Mouse (Mus musculus): Measurements from ENCODE around the gene Bhlha15. TPM values are rescaled to one million over a fixed set of nuclear protein-coding genes. Genes with fewer than 3 reads are reported as not detected.

The Bhlha15 gene
- polyA plus RNA-seq, 1 experiment from 2014 or later: 0.74 TPM

GRCm38 (mm10) chr5:144184350-144185045, 5.6 kb upstream of the Bhlha15 start:
- Histone ChIP-seq H3K9me3 (ENCODE audit: low read length) (no peaks in the 10 kb centered on the region), H3K27ac (ENCODE audit: low read length) (no peak overlapping the region), H3K36me3 (ENCODE audit: insufficient read depth, low read length) (peaks cover 2% of the 10 kb centered on the region; the same call in 1 of the 2 replicates), H3K9ac (replicated peaks; ENCODE audit: low read length) (no peak overlapping the region), H3K27me3 (ENCODE audit: insufficient read depth, low read length) (no peaks in the 10 kb centered on the region), H3K4me1 (ENCODE audit: insufficient read depth, low read length) (peaks cover under 1% of the 10 kb centered on the region; the same call in 1 of the 2 replicates), H3K4me3 (ENCODE audit: low read length) (no peak overlapping the region), H3K4me2 (replicated peaks; ENCODE audit: low read depth, low read length) (no peak overlapping the region)
- WGBS: 76% methylated on average over 21 of the region's 21 CpGs
- peak; percentile 52; the same call in 1 of the 2 replicates for ATAC-seq (ENCODE audit: low FRiP score, low TSS enrichment)

GRCm38 (mm10) chr5:144188422-144188821, 1.7 kb upstream of the Bhlha15 start:
- Histone ChIP-seq H3K4me2 (replicated peaks; ENCODE audit: low read depth, low read length) (no peak overlapping the region), H3K27ac (ENCODE audit: low read length) (no peak overlapping the region), H3K9ac (replicated peaks; ENCODE audit: low read length) (no peak overlapping the region), H3K36me3 (ENCODE audit: insufficient read depth, low read length) (peaks cover 2% of the 10 kb centered on the region; the same call in 1 of the 2 replicates), H3K4me3 (ENCODE audit: low read length) (no peak overlapping the region), H3K9me3 (ENCODE audit: low read length) (no peaks in the 10 kb centered on the region), H3K4me1 (ENCODE audit: insufficient read depth, low read length) (peaks cover 18% of the 10 kb centered on the region), H3K27me3 (ENCODE audit: insufficient read depth, low read length) (no peaks in the 10 kb centered on the region)
- WGBS: 85% methylated on average over 6 of the region's 6 CpGs
- no peak for ATAC-seq (ENCODE audit: low FRiP score, low TSS enrichment)

GRCm38 (mm10) chr5:144189327-144189726, 759 bp upstream of the Bhlha15 start:
- Histone ChIP-seq H3K4me2 (replicated peaks; ENCODE audit: low read depth, low read length) (peak overlapping the region; percentile 67; the same call in 1 of the 2 replicates), H3K27ac (ENCODE audit: low read length) (no peak overlapping the region), H3K4me3 (ENCODE audit: low read length) (no peak overlapping the region), H3K27me3 (ENCODE audit: insufficient read depth, low read length) (no peaks in the 10 kb centered on the region), H3K9ac (replicated peaks; ENCODE audit: low read length) (no peak overlapping the region), H3K9me3 (ENCODE audit: low read length) (no peaks in the 10 kb centered on the region), H3K36me3 (ENCODE audit: insufficient read depth, low read length) (peaks cover 2% of the 10 kb centered on the region; the same call in 1 of the 2 replicates), H3K4me1 (ENCODE audit: insufficient read depth, low read length) (peaks cover 18% of the 10 kb centered on the region)
- WGBS: 71% methylated on average over 7 of the region's 7 CpGs
- ATAC-seq (ENCODE audit: low FRiP score, low TSS enrichment): no peak

DNA sequence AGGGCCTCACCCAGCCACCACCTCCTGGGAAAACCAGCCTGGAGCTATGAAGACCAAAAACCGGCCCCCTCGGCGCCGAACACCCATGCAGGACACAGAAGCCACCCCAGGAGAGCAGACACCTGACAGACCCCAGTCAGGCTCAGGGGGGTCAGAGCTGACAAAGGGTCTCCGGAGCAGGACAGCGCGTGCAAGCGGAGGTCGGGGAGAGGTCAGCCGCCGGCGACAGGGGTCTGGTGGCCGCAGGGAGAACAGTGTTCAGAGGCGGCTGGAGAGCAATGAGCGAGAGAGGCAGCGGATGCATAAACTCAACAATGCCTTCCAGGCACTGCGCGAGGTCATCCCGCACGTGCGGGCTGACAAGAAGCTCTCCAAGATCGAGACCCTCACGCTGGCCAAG, 940 bp downstream of the Bhlha15 start:
- no peak for ATAC-seq (ENCODE audit: low FRiP score, low TSS enrichment)
- Histone ChIP-seq H3K4me1 (ENCODE audit: insufficient read depth, low read length) (peaks cover 18% of the 10 kb centered on the region), H3K36me3 (ENCODE audit: insufficient read depth, low read length) (0 out of 2 replicates have a peak, but pooled peaks cover 2% of the 10 kb centered on the region), H3K9ac (replicated peaks; ENCODE audit: low read length) (no peak overlapping the region), H3K9me3 (ENCODE audit: low read length) (no peaks in the 10 kb centered on the region), H3K27ac (ENCODE audit: low read length) (no peak overlapping the region), H3K4me2 (replicated peaks; ENCODE audit: low read depth, low read length) (no peak overlapping the region), H3K4me3 (ENCODE audit: low read length) (no peak overlapping the region), H3K27me3 (ENCODE audit: insufficient read depth, low read length) (no peaks in the 10 kb centered on the region)
- 52% methylated on average over 23 of the region's 23 CpGs for WGBS

DNA sequence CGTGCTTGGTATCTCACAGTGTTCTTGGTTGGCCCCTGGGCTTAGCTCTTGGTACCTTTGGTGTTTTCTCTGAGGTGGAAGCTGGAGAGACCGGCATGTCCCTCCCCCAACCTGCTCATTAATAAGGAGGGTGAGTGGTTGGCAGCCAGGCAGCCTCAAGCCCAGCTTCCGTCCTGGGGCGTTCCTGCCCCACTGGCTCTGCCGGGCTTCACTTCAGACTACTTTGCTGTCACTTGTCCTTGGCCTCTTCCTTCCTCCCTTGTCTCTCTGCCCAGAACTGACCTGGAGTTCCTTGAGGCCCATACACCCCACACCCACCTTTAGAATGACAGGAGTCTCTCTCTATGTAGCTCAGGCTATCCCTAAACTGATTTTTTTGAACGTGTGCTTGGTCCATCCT, 2.6 kb downstream of the Bhlha15 start:
- Histone ChIP-seq H3K4me2 (replicated peaks; ENCODE audit: low read depth, low read length) (no peak overlapping the region), H3K4me3 (ENCODE audit: low read length) (no peak overlapping the region), H3K9me3 (ENCODE audit: low read length) (no peaks in the 10 kb centered on the region), H3K36me3 (ENCODE audit: insufficient read depth, low read length) (0 out of 2 replicates have a peak, but pooled peaks cover 6% of the 10 kb centered on the region), H3K27ac (ENCODE audit: low read length) (no peak overlapping the region), H3K4me1 (ENCODE audit: insufficient read depth, low read length) (peaks cover 18% of the 10 kb centered on the region), H3K27me3 (ENCODE audit: insufficient read depth, low read length) (no peaks in the 10 kb centered on the region), H3K9ac (replicated peaks; ENCODE audit: low read length) (no peak overlapping the region)
- 77% methylated on average over 6 of the region's 6 CpGs for WGBS
- ATAC-seq (ENCODE audit: low FRiP score, low TSS enrichment): no peak

DNA sequence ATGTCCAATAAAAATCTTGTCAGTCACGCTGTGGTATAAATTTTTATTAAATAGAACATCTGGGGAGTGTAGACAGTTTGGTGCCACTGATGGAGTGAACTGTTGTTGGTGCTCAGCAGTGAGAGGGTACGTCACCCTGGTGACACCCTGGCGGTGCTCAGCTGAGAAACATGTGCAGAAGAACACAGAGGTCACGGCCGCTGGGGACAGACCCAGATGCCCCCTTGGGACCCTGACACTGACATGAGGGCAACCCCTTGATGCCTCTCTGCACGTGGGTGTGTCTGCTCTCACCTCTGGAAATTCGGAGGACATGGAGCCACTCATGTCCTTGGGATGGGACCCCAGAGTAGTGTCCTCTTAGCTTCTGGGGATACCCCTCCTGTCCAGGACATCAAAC, 4.3 kb downstream of the Bhlha15 start:
- Histone ChIP-seq H3K9ac (replicated peaks; ENCODE audit: low read length) (no peak overlapping the region), H3K4me2 (replicated peaks; ENCODE audit: low read depth, low read length) (no peak overlapping the region), H3K4me1 (ENCODE audit: insufficient read depth, low read length) (peaks cover 18% of the 10 kb centered on the region), H3K27ac (ENCODE audit: low read length) (no peak overlapping the region), H3K9me3 (ENCODE audit: low read length) (no peaks in the 10 kb centered on the region), H3K4me3 (ENCODE audit: low read length) (no peak overlapping the region), H3K36me3 (ENCODE audit: insufficient read depth, low read length) (0 out of 2 replicates have a peak, but pooled peaks cover 9% of the 10 kb centered on the region), H3K27me3 (ENCODE audit: insufficient read depth, low read length) (no peaks in the 10 kb centered on the region)
- no peak for ATAC-seq (ENCODE audit: low FRiP score, low TSS enrichment)
- 79% methylated on average over 7 of the region's 7 CpGs for WGBS

GRCm38 (mm10) chr5:144195567-144195966, 5.5 kb downstream of the Bhlha15 start:
- 82% methylated on average over 8 of the region's 8 CpGs for WGBS
- Histone ChIP-seq H3K36me3 (ENCODE audit: insufficient read depth, low read length) (0 out of 2 replicates have a peak, but pooled peaks cover 12% of the 10 kb centered on the region), H3K9me3 (ENCODE audit: low read length) (no peaks in the 10 kb centered on the region), H3K4me2 (replicated peaks; ENCODE audit: low read depth, low read length) (no peak overlapping the region), H3K9ac (replicated peaks; ENCODE audit: low read length) (no peak overlapping the region), H3K4me3 (ENCODE audit: low read length) (no peak overlapping the region), H3K27ac (ENCODE audit: low read length) (no peak overlapping the region), H3K27me3 (ENCODE audit: insufficient read depth, low read length) (no peaks in the 10 kb centered on the region), H3K4me1 (ENCODE audit: insufficient read depth, low read length) (peaks cover 7% of the 10 kb centered on the region; the same call in 1 of the 2 replicates)
- no peak for ATAC-seq (ENCODE audit: low FRiP score, low TSS enrichment)

DNA sequence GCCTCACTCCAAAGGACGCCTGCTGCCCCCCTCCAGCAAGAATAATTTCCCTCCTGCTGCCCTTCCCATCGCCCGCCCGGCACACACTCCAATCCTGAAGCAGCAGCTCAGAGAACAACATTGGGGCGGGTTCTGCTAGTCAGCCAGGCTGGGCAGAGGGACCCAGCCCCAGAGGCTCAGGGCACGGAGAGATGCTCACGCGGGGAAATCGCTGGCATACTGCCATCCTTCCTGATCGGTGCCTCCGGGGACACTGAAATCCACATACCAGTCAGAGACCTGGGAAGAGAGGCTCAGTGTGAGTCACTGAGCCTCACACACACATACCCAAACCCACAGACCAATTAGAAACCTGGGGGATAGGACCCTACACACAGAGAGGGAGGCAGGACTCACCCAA, 10.5 kb downstream of the Bhlha15 start:
- H3K27me3 ChIP-seq (ENCODE audit: insufficient read depth, low read length): no peaks in the 10 kb centered on the region
- no peak for ATAC-seq (ENCODE audit: low FRiP score, low TSS enrichment)
- H3K4me1 ChIP-seq (ENCODE audit: insufficient read depth, low read length): no peaks in the 10 kb centered on the region
- peaks cover 41% of the 10 kb centered on the region for H3K36me3 ChIP-seq (ENCODE audit: insufficient read depth, low read length)
- H3K27ac ChIP-seq (ENCODE audit: low read length): no peak overlapping the region
- H3K9ac ChIP-seq (replicated peaks; ENCODE audit: low read length): no peak overlapping the region
- WGBS: 68% methylated on average over 11 of the region's 11 CpGs
- no peak overlapping the region for H3K4me3 ChIP-seq (ENCODE audit: low read length)
- H3K9me3 ChIP-seq (ENCODE audit: low read length): peaks cover 9% of the 10 kb centered on the region
- H3K4me2 ChIP-seq (replicated peaks; ENCODE audit: low read depth, low read length): no peak overlapping the region

- H3K27ac ChIP-seq (ENCODE audit: low read length): no peak overlapping the region
- H3K27me3 ChIP-seq (ENCODE audit: insufficient read depth, low read length): no peaks in the 10 kb centered on the region
- 95% methylated on average over 6 of the region's 6 CpGs for WGBS
- no peak overlapping the region for H3K4me3 ChIP-seq (ENCODE audit: low read length)
- no peak overlapping the region for H3K4me2 ChIP-seq (replicated peaks; ENCODE audit: low read depth, low read length)
- no peak overlapping the region for H3K9ac ChIP-seq (replicated peaks; ENCODE audit: low read length)
- H3K36me3 ChIP-seq (ENCODE audit: insufficient read depth, low read length): peaks cover 47% of the 10 kb centered on the region
- peaks cover 9% of the 10 kb centered on the region for H3K9me3 ChIP-seq (ENCODE audit: low read length)
- H3K4me1 ChIP-seq (ENCODE audit: insufficient read depth, low read length): no peaks in the 10 kb centered on the region
- no peak for ATAC-seq (ENCODE audit: low FRiP score, low TSS enrichment)
Measured at GRCm38 (mm10) chr5:144202430-144202829, 12.3 kb downstream of the Bhlha15 start.

- ATAC-seq (ENCODE audit: low FRiP score, low TSS enrichment): no peak
- no peaks in the 10 kb centered on the region for H3K27me3 ChIP-seq (ENCODE audit: insufficient read depth, low read length)
- H3K4me3 ChIP-seq (ENCODE audit: low read length): no peak overlapping the region
- peaks cover 46% of the 10 kb centered on the region for H3K36me3 ChIP-seq (ENCODE audit: insufficient read depth, low read length)
- H3K4me2 ChIP-seq (replicated peaks; ENCODE audit: low read depth, low read length): no peak overlapping the region
- 93% methylated on average over 10 of the region's 10 CpGs for WGBS
- no peak overlapping the region for H3K27ac ChIP-seq (ENCODE audit: low read length)
- peaks cover 9% of the 10 kb centered on the region for H3K9me3 ChIP-seq (ENCODE audit: low read length)
- no peaks in the 10 kb centered on the region for H3K4me1 ChIP-seq (ENCODE audit: insufficient read depth, low read length)
- no peak overlapping the region for H3K9ac ChIP-seq (replicated peaks; ENCODE audit: low read length)
Measured at GRCm38 (mm10) chr5:144203398-144203959, 13.4 kb downstream of the Bhlha15 start.

Measured in kidney, embryonic 16.5 days (tissue).